Mouse (Mus musculus): ENCODE measurements around the gene Pnpla1. TPM values are rescaled to one million over a fixed set of nuclear protein-coding genes. Genes with fewer than 3 reads are reported as not detected.
"Not testable (repeated sequence)": the region's sequence is repeated elsewhere in the genome, so short reads cannot be mapped to it uniquely, and the experiment has no call there.

The Pnpla1 gene
- under 1 TPM; 0.42 to 0.66 TPM for total RNA-seq (2021)

DNA sequence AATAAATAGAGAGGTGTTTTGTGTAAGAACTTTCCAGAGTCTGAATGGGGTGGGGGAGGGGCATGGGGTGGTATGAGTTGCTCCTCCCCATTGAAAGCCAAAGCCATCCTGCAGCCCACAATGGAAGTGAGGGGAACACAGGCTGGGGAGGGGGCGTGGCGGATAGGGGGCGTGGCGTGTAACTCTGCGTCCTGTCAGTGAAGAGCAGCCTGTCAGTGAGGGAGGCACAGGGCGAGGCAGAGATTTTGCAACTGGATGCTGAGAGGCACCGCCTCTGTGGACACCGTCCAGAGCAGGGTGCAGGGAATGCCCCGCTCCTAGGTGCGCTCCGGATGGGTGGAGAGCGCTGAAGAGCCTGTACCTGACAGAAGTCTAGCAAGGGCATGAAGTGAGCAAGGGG lies at the start of gene Pnpla1:
TSS of gene Pnpla1 (plus strand) at position 207 of the 400 bp plus-strand sequence.
- no peak for DNase-seq (ENCODE audit: extremely low spot score in 1 of 2, low spot score in 1 of 2)

DNA sequence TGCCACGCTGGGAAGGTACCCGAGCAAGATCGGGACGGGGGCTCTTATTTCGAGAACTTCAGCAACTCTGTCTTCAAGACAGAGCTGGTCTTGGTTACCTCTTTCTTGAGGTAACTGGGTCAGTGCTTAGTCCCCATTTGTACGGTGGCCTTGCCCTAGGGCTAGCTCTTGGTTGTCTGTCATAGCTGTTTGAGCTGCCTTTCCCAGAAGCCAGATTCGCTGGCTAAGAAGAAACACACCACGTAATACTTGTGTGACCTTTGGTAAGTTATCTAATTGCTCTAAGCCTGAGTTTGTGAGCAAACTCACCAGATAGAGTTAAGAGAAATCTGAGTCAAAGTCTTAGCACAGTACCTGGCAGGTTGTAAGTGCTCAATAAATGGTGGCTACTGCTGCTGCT lies 49.5 kb upstream of the Pnpla1 start:
- DNase-seq (ENCODE audit: extremely low spot score in 1 of 2, low spot score in 1 of 2) = no peak

- DNase-seq (ENCODE audit: extremely low spot score in 1 of 2, low spot score in 1 of 2) = no peak
These were observed 48.9 kb upstream of the Pnpla1 start for GRCm38 (mm10) chr17:28809175-28809831.

DNA sequence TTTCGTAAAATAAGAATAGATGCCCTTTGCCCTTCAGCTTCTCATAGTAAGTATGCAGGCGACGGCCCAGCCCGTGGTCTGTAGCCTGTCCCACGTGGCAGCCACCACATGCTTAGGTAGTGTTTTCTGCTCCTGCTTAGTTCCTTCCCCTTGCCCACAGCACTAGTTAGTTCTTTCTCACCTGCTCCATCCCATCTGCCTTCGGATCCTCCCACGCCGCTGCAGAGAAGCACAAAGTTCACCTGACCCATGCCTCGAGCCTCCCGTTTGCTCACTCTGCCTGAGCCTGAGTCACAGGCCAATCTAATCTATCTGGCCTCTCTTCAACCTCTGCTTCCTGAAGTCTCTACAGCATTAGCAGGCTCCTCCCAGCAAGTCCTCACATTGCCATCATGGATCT lies 45.9 kb upstream of the Pnpla1 start:
- no peak for DNase-seq (ENCODE audit: extremely low spot score in 1 of 2, low spot score in 1 of 2)

- DNase-seq (ENCODE audit: extremely low spot score in 1 of 2, low spot score in 1 of 2) = no peak
These were observed 43.6 kb upstream of the Pnpla1 start for GRCm38 (mm10) chr17:28814529-28815097.

DNA sequence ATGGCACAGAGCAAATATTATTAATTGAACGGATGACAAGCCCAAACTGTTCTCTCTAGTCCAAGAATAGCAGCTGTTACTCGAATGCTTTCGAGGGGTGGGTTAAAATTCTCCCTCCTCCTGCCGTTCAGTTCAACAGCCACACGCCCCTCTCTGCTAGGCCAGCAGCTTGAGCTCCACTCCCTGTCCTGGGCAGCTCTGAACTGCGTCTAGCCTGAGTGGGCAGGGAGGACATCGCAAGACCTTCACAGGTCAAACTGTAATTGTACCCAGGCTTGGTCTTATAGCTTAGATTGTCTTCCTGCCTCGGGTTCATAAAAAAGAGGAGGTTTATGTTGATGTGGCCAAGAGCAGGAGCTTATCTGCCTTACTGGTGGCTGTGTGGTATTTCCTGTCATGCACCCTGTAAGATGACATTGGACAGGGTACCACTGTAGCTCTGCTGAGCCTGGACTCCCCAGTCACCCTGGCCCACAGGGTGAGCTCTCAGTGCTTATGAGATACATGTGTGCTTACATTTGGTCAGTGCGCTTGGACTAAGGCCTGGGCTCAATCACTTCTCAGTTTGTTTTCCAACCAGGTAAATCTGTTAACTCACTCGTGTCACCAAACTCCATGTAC lies 42.7 kb upstream of the Pnpla1 start:
- DNase-seq (ENCODE audit: extremely low spot score in 1 of 2, low spot score in 1 of 2) = no peak

GRCm38 (mm10) chr17:28816326-28816725 lies 41.9 kb upstream of the Pnpla1 start:
- DNase-seq (ENCODE audit: extremely low spot score in 1 of 2, low spot score in 1 of 2) = not testable (repeated sequence)

- no peak for DNase-seq (ENCODE audit: extremely low spot score in 1 of 2, low spot score in 1 of 2)
These were observed 41.1 kb upstream of the Pnpla1 start for GRCm38 (mm10) chr17:28816875-28817811.

- no peak for DNase-seq (ENCODE audit: extremely low spot score in 1 of 2, low spot score in 1 of 2)
These were observed 38.0 kb upstream of the Pnpla1 start for GRCm38 (mm10) chr17:28820189-28820588.

DNA sequence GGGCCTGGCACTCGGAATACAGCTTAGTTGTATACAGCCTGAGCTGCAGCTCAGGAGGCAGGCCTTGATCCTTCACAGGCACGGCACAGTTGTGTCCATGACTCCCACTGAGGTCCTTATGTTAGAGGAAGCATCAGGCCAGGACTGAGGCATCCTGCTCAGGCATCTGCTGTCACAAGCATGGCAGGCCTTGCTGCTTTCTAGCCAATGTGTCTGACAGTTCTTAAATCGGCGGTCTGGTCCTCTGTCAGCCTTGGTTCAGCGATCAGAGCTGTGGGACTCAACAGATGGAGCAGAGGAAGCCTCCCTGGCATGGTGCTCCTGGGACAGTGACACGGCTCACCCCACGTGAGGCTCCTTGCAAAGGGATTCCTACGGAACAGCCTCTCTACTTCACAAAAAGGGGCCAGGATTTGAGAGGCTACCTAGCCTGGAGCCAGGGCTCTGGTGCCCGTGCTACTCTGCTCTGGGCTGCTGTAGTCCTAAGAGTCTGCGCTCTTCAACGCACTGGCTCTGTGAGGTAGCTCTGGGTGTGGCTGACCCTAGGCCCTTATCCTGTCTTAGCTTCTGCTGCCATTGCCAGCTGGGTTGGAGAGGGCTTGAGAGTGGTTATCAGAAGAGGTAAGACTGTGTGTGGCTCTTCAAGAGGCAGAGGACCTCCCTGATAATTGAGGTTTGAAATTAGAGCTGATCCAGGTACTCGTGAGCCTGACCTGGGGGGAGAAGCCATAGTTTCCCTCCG lies 35.0 kb upstream of the Pnpla1 start:
- no peak for DNase-seq (ENCODE audit: extremely low spot score in 1 of 2, low spot score in 1 of 2)

GRCm38 (mm10) chr17:28823749-28824148 lies 34.5 kb upstream of the Pnpla1 start:
- no peak for DNase-seq (ENCODE audit: extremely low spot score in 1 of 2, low spot score in 1 of 2)

- no peak for DNase-seq (ENCODE audit: extremely low spot score in 1 of 2, low spot score in 1 of 2)
These were observed 33.3 kb upstream of the Pnpla1 start for GRCm38 (mm10) chr17:28824896-28825295.

GRCm38 (mm10) chr17:28825359-28826041 lies 32.7 kb upstream of the Pnpla1 start:
- no peak for DNase-seq (ENCODE audit: extremely low spot score in 1 of 2, low spot score in 1 of 2)

DNA sequence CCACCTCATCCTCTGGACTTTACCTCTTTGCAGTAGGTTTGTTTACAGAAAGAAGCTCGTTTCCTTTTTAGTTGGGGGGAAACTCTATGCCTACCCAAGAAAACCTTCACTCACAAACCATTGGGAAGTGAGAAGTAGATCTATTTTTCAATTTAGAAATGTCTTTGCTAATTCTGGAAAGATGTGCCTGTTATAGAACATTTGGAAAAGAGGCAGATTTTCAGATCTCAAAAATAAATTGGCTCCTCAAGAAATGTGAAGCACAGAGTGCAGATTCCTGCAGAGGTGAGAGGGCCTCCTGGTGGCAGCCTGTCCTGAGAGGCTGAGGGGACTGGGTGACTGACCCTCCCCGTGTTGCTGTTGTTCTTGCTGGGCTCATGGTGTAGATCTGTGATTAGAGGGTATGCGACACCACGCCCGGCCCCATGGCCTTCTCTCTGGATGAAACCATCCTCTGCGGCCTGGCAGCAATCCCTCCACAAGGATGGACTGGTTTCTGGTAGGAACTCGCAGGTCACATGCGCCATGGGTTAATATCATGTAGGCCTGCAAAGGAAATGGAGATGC lies 30.5 kb upstream of the Pnpla1 start:
- DNase-seq (ENCODE audit: extremely low spot score in 1 of 2, low spot score in 1 of 2) = no peak

DNA sequence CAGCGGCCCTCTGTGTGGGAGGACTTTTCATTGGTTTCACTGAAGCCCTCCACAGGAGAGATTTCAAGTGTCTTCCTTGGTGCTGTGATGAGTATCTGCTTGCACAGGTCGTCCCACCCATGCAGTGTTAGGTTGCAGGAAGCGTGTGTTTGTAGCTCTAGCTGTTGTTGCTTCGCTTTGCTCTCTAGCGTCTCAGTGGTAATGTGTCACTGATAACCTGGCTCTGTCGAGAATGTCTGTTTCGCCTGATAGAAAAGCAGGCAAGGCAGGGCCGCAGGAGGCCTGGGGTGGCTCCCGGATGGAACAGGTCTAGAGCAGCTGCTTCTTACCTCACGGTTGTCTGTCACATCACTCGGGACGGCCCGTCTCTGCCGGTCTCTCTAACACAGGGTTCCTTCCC lies 29.1 kb upstream of the Pnpla1 start:
- DNase-seq (ENCODE audit: extremely low spot score in 1 of 2, low spot score in 1 of 2) = no peak

DNA sequence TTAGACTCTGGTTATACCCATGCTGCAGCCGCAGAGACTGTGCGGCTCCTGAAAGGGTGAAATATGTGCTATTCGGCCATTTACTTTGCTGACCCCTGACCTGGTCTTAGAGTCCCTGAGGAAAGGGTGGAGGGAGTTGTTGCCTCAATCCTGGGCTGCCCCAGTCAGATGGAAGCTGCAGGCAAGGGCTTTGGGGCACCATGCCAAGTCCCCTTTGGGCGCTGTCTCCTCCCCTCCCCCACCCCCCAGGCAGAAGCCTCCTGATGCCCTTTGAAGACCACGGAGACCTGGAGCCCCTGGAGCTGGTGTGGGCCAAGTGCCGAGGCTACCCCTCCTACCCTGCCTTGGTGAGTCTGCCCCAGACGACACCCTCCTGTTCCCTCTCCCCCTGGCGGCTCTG lies 27.1 kb upstream of the Pnpla1 start:
- DNase-seq (ENCODE audit: extremely low spot score in 1 of 2, low spot score in 1 of 2) = no peak

- DNase-seq (ENCODE audit: extremely low spot score in 1 of 2, low spot score in 1 of 2) = no peak
These were observed 26.2 kb upstream of the Pnpla1 start for GRCm38 (mm10) chr17:28832040-28832439.

DNA sequence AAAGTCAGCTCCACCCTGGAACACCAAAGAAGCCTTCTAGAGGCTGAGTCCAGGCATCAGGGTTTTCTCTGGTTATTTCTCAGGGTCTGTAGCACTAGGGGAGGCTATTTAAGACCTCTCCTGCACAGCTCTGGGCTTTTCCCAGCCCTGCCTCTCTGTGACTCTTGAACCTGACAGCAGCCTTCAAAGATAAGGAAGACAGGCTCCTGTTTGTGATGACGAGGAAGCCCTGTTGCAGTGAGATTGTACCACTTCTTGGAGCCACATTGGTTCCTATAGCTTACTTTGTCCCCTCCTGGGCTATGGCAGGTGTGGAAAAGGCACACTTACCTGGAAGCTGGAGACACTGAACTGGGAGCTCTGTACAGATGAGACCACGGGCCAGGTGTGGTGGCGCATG lies 25.3 kb upstream of the Pnpla1 start:
- DNase-seq (ENCODE audit: extremely low spot score in 1 of 2, low spot score in 1 of 2) = no peak

- DNase-seq (ENCODE audit: extremely low spot score in 1 of 2, low spot score in 1 of 2) = no peak
These were observed 23.5 kb upstream of the Pnpla1 start for GRCm38 (mm10) chr17:28834676-28835075.

Measured in layer of hippocampus, postnatal 25 days (tissue).